Mouse (Mus musculus): Measurements from ENCODE around the gene Ulk1.
"Not testable (repeated sequence)": the region's sequence is repeated elsewhere in the genome, so short reads cannot be mapped to it uniquely, and the experiment has no call there.

Gene Ulk1

GRCm38 (mm10) chr5:110804012-110804743 is 5.7 kb downstream of the Ulk1 start:
- DNase-seq = no peak

- no peak for DNase-seq
Observed at GRCm38 (mm10) chr5:110802809-110803208, 7.1 kb downstream of the Ulk1 start.

GRCm38 (mm10) chr5:110802186-110802585 is 7.7 kb downstream of the Ulk1 start:
- DNase-seq = no peak

GRCm38 (mm10) chr5:110801036-110801624 is 8.8 kb downstream of the Ulk1 start:
- no peak for DNase-seq

- DNase-seq = no peak
Observed at GRCm38 (mm10) chr5:110797696-110798095, 12.2 kb downstream of the Ulk1 start.

GRCm38 (mm10) chr5:110794363-110794762 is 15.5 kb downstream of the Ulk1 start:
- no peak for DNase-seq

GRCm38 (mm10) chr5:110788684-110789083 is 21.2 kb downstream of the Ulk1 start:
- peak; percentile 68 to 69 for DNase-seq

- peak; percentile 19 to 26 for DNase-seq
Observed at GRCm38 (mm10) chr5:110786081-110786835, 23.6 kb downstream of the Ulk1 start.

- no peak for DNase-seq
Observed at GRCm38 (mm10) chr5:110783150-110783549, 26.7 kb downstream of the Ulk1 start.

- no peak for DNase-seq
Observed at GRCm38 (mm10) chr5:110781529-110782238, 28.2 kb downstream of the Ulk1 start.

GRCm38 (mm10) chr5:110780761-110781528 is 29.0 kb downstream of the Ulk1 start:
- DNase-seq = no peak

- DNase-seq = peak; percentile 86 to 87
Observed at GRCm38 (mm10) chr5:110779998-110780760, 29.7 kb downstream of the Ulk1 start, which contains the start of gene Pus1. Gene Pus1, minus strand, starts transcription at chr5:110780659.

GRCm38 (mm10) chr5:110779276-110779997 is 30.5 kb downstream of the Ulk1 start:
- peak in 1 of 2 experiments; percentile 10 for DNase-seq

GRCm38 (mm10) chr5:110778263-110778662 is 31.6 kb downstream of the Ulk1 start:
- no peak for DNase-seq

GRCm38 (mm10) chr5:110776141-110776540 is 33.8 kb downstream of the Ulk1 start:
- DNase-seq = no peak

GRCm38 (mm10) chr5:110774511-110774910 is 35.4 kb downstream of the Ulk1 start:
- DNase-seq = no peak

GRCm38 (mm10) chr5:110772945-110773344 is 37.0 kb downstream of the Ulk1 start:
- DNase-seq = not testable (repeated sequence)

- DNase-seq = peak; percentile 100
Observed at GRCm38 (mm10) chr5:110770448-110771158, 39.3 kb downstream of the Ulk1 start, which contains the start of gene Ep400. Gene Ep400, minus strand, starts transcription at chr5:110770717.

GRCm38 (mm10) chr5:110770031-110770445 is 39.9 kb downstream of the Ulk1 start:
- peak; percentile 49 to 60 for DNase-seq

GRCm38 (mm10) chr5:110769272-110769671 is 40.6 kb downstream of the Ulk1 start:
- DNase-seq = no peak

Measured in B cell, adult 2 months (primary cell).